Mouse (Mus musculus) thymus, adult 18-20 months (tissue): ENCODE data around the gene Tmem91.
A peak's percentile ranks its signal among the peaks of the same experiment; 100 is the strongest.

Experiments used
- DNase-seq, 2 experiments: peaks; one replicate each; pipeline ENCODE4 v3.0.0; 2022; ENCODE audit warnings: mixed read lengths in 2 of 2

Gene Tmem91

GRCm38 (mm10) chr7:25669158-25669557, 5.8 kb downstream of the Tmem91 start:
- DNase-seq = no peak

DNA sequence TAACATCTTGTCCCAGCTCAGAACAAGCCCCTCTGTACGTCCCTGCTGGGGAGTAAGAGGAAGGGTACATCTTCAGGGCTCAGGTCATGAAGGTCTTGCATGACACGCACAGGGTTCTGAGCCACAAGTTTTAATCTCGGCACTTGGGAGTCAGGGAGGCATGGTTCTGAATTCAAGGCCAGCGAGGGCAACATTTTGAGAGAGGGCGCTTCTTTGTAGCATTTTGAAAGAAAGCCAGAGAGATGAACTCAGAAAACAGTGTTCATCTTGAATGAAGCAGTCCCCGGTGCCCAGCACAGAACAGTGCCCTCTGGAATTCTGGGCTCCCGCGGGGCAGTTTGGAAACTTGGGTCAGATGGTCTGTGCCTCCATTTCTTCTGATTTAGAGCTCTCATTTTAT, 8.6 kb downstream of the Tmem91 start:
- no peak for DNase-seq

GRCm38 (mm10) chr7:25658657-25659472, 16.1 kb downstream of the Tmem91 start, which contains the start of the genes Bckdha and Exosc5:
Gene Bckdha (minus strand): TSS chr7:25658981.
Gene Exosc5 (plus strand): TSS chr7:25659164.
- DNase-seq = peak; percentile 98 to 99

DNA sequence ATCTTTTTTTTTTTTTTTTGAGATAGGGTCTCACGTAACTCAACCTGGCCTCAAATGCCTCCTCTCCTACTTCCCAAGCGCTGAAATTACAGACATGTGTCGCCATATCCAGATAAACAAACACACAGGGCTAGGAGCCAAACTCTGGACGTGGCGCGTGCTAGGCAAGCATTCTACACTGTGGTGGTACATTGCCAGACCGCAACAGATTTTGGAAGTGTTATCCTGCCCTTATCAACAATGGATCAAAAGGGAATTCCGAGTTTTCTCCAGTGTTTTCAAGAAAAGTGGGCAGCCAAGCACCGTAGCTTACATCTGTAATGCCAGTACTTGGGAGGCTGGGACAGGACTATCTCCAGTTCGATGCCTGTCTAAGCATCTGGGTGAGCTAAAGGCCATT, 17.2 kb downstream of the Tmem91 start:
- no peak for DNase-seq

- DNase-seq = no peak
Measured at GRCm38 (mm10) chr7:25655601-25656428, 19.2 kb downstream of the Tmem91 start.

- no peak for DNase-seq
Measured at GRCm38 (mm10) chr7:25652244-25652759, 22.7 kb downstream of the Tmem91 start.

DNA sequence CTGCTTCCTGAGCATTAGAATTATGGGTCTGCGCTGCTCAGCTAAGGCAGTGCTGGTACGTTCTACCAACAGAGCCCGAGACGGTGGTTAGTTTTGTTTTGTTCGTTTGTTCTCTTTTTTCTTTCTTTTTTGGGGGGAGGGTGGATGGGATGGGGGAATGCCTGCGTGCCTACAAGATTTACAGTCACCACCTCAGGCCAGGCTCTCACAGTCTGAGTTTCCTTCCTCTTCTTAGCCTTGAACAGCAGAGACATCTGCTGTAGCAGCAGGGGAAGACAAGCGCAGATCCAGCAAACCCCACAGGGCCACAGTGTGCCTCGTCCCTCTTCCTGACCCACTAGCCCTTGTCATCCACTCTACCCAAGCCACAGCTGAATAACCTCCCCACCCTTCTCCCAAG, 23.7 kb downstream of the Tmem91 start:
- peak in 1 of 2 experiments; percentile 60 for DNase-seq

DNA sequence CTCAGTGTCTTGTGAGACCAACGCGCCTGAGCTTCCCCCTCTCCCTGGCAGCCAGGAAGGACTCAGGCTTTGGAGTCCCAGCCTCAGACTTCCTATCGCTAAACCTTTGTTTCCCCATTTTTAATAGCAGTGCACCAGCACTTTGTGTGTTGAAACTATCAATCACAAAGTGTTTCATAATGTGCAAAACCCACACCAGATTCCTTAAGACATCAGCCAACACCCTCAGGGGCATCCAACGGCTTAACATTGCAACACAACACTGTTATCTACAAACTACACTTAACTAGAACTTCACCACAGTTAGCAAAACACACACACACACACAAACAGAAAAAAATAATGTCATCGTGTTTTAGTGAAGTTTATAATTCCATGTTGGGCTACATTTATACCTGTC, 25.1 kb downstream of the Tmem91 start:
- no peak for DNase-seq

GRCm38 (mm10) chr7:25647574-25648123, 27.3 kb downstream of the Tmem91 start:
- peak; percentile 70 to 84 for DNase-seq

- no peak for DNase-seq
Measured at GRCm38 (mm10) chr7:25645074-25645473, 29.9 kb downstream of the Tmem91 start.

DNA sequence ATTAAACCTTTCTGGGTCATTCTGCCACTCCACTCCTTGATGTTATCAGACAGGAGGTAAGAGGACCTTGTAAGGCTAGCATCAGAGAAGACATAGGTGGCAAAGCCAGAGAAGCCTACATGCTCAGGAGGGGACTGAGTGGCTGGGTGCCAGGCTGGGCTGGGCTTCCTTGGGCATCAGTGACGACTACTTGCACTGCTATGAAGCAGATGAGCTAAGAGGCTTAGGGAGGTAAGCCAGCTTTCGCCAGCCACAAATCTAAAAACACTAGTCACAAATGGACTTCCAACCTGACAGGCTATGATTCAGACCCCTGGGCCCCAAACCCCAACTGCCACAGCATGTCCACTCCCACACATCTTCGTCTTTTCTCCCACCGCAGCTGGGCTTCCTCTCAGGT, 30.3 kb downstream of the Tmem91 start:
- DNase-seq = no peak

GRCm38 (mm10) chr7:25644136-25644535, 30.8 kb downstream of the Tmem91 start:
- DNase-seq = no peak

DNA sequence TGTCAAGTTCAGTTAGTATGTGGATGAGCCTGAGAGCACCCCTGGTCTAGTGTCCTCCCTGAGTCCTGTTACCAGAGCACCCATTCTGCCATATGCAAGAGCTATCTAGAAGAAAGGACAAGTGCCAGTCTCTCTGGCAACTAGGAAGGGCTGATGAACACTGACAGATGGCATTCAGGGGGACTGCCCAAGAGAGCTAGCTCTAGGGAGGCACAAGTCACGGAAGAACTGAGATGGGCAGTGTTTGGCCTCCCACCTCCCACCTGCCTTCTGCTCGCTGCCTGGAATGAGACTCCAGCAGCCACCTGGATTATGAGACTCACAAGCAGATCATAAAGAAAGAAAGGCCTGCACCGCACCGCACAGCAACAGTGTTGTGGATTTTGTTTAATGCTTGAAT, 35.2 kb downstream of the Tmem91 start:
- DNase-seq = no peak

GRCm38 (mm10) chr7:25637099-25637498, 37.9 kb downstream of the Tmem91 start:
- no peak for DNase-seq

DNA sequence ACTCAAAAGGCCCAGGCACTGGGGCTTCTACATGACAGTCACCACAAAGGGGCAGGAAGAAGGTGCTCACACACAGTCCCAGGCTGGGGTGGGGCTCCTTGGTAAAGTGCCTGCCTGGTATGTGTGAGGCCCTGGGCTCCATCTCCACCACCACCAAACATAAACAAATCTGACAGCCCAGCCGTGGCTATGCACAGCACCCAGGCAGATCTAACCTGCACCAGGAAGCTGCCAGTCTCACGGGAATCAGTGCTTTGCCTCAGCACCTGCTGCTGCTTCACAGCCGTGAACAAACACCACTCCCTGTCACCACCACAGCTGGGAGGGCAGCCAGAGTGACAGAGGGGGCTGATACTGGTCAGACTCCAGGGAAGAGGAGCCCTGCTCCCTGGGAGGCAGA, 38.6 kb downstream of the Tmem91 start:
- DNase-seq = peak in 1 of 2 experiments; percentile 53

- DNase-seq = no peak
Measured at GRCm38 (mm10) chr7:25632679-25633078, 42.3 kb downstream of the Tmem91 start.

GRCm38 (mm10) chr7:25628323-25628620, 46.7 kb downstream of the Tmem91 start:
- DNase-seq = no peak

DNA sequence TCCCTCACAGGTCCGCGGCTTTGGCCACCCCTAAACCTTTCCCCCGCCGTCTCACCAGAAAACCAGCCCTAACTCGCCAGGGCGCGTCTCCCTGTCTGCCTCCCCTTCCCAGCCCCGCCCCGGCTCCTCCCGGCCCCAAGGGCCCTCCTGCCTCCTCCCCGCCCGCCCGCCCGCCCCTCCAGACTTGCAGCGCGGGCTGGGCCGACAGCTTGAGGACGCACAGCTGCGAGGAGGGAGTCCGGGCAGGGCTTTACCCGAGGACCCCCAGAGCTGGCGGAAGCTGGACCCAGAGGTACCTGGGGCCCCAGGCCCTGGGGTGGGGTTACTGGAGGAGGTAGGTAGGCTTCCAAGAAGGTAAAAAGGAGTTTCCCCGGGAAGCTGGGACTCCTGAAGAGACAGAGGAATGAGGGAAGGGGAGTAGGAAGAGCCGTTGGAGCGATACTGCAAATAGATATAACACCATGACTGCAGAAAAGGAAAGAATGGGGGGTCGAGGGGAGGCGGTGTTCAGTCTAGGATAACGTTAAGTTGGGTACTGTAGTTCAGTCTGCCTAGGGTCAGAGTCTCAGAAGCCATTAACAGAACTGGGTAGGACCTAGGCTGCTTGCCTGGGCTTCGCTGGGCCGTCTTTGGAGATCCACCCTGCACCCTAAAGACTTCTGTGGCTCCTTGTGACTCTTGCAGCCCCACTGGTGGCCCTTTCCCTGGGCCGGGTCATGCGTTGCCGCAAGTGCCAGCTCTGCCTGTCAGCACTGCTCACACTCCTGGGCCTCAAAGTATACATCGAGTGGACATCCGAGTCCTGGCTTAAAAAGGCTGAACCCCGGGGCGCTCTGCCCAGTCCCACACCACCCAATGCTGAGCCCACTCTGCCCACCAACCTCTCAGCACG, 47.3 kb downstream of the Tmem91 start:
- peak; percentile 70 to 72 for DNase-seq

GRCm38 (mm10) chr7:25626509-25627430, 48.2 kb downstream of the Tmem91 start, which contains the start of gene B3gnt8:
Gene B3gnt8 (plus strand): TSS chr7:25626654.
- peak; percentile 56 to 71 for DNase-seq

GRCm38 (mm10) chr7:25625594-25626250, 49.2 kb downstream of the Tmem91 start:
- no peak for DNase-seq

DNA sequence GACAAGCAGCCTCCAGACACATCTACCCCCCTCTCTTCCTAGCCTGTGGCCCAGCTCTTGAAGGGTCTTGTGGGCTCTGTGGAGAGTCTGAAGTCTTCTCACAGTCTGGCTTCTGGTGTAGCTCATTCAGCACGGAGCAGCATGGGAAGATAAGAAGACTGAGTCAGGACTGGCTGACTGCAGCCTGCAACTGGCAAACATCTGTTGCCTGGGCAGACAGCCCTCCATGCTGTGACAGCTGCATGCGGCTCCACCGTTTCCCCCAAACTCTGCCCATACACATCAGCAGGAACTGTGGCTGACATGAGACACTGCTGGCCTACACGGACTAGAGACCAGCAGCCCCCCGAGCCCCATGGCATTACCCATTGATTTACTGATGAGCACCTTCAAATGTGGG, 50.1 kb downstream of the Tmem91 start:
- DNase-seq = no peak
